Mouse (Mus musculus): ENCODE measurements around the gene Thbs3. TPM values are rescaled to one million over a fixed set of nuclear protein-coding genes. Genes with fewer than 3 reads are reported as not detected.

The Thbs3 gene
- total and polyA plus RNA-seq, 3 experiments: 0.49 to 3.4 (median 2.4) TPM

DNA sequence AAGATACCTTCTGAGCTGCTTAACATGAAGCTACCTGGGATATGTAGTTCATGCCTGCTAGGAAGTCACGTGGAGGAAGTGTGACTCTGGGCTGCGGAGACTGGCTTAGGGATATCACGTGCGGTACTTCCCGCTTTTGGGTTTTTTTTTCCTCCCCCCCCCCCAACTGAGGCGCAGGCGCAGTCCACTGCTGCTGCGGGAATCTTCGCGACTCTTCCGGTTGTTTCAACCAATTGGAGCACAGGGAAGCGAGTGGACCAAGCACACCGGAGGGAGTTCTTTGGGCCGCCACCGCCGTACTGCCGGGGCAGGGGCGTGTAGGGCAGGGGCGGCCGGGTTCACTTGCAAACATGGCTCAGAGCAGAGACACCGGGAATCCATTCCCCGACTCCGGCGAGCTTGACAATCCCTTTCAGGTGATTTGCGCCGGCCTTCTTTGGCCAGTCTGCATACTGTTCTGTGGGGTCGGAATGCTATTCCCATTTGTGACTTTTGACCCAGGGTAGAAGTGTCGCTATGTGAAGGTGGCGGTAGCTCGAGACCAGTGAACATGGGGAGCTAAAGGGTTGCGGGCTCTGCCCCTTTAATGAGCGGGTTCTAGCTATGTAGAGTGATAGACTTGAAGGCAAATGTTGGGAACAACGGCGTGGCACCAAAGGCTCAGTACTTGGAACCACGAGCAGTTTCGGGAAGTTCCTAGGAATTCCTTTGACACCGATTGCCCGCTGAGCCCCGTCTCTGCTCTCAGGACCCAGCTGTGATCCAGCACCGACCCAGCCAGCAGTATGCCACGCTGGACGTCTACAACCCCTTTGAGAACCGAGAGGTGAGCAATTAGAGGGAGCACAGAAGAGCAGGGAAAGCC, 37.5 kb upstream of the Thbs3 start, which contains the start of gene Scamp3:
Gene Scamp3 (plus strand): TSS at position 232 of the 865 bp plus-strand sequence.
- Histone ChIP-seq H3K27me3 (ENCODE audit: insufficient read depth, low read length) (no peaks in the 10 kb centered on the region), H3K4me3 (ENCODE audit: low read depth, low read length) (peak within 1 kb of the TSS; percentile 78), H3K4me1 (ENCODE audit: insufficient read depth, low read depth, low read length) (peaks cover 52% of the 10 kb centered on the region), H3K9me3 (replicated peaks) (no peaks in the 10 kb centered on the region), H3K36me3 (replicated peaks) (peaks cover 84% of the 10 kb centered on the region)
- DNase-seq (ENCODE audit: low spot score) (peak; percentile 90), ATAC-seq (ENCODE audit: extremely low read depth, insufficient number of reproducible peaks, low FRiP score, poor library complexity, severe bottlenecking) (peak; percentile 82)
- TF ChIP-seq TAL1 (conservative IDR thresholded peaks at IDR 0.05; ENCODE audit: low read depth, low read length) (no peak), POLR2AphosphoS5 (IDR thresholded peaks at IDR 0.05; ENCODE audit: insufficient replicate concordance, low read depth, low read length) (peak; percentile 31; the same call in 1 of the 2 replicates)

- peaks cover 57% of the 10 kb centered on the region for H3K4me1 ChIP-seq (ENCODE audit: insufficient read depth, low read depth, low read length)
- H3K4me3 ChIP-seq (ENCODE audit: low read depth, low read length): peak overlapping the region; percentile 78
- no peaks in the 10 kb centered on the region for H3K27me3 ChIP-seq (ENCODE audit: insufficient read depth, low read length)
- no peaks in the 10 kb centered on the region for H3K9me3 ChIP-seq (replicated peaks)
- no peak for TF ChIP-seq CTCF (IDR thresholded peaks at IDR 0.05; ENCODE audit: low read depth, low read length)
- TF ChIP-seq GATA1 (IDR thresholded peaks at IDR 0.05; ENCODE audit: borderline replicate concordance, low read length): no peak
- no peak for TF ChIP-seq GATA2 (IDR thresholded peaks at IDR 0.05; ENCODE audit: borderline replicate concordance, low read depth, low read length)
- no peak for TF ChIP-seq TAL1 (conservative IDR thresholded peaks at IDR 0.05; ENCODE audit: low read depth, low read length)
- no peak; the same call in 1 of the 2 replicates for TF ChIP-seq POLR2AphosphoS5 (IDR thresholded peaks at IDR 0.05; ENCODE audit: insufficient replicate concordance, low read depth, low read length)
- DNase-seq (ENCODE audit: low spot score) (no peak), ATAC-seq (ENCODE audit: extremely low read depth, insufficient number of reproducible peaks, low FRiP score, poor library complexity, severe bottlenecking) (no peak)
- H3K36me3 ChIP-seq (replicated peaks): peaks cover 84% of the 10 kb centered on the region
These were observed 36.9 kb upstream of the Thbs3 start for GRCm38 (mm10) chr3:89178107-89178385.

GRCm38 (mm10) chr3:89179056-89179455, 35.9 kb upstream of the Thbs3 start:
- Histone ChIP-seq H3K36me3 (replicated peaks) (peaks cover 84% of the 10 kb centered on the region), H3K4me1 (ENCODE audit: insufficient read depth, low read depth, low read length) (peaks cover 60% of the 10 kb centered on the region), H3K27me3 (ENCODE audit: insufficient read depth, low read length) (no peaks in the 10 kb centered on the region), H3K9me3 (replicated peaks) (no peaks in the 10 kb centered on the region), H3K4me3 (ENCODE audit: low read depth, low read length) (peak overlapping the region; percentile 78)
- no peak for DNase-seq (ENCODE audit: low spot score)
- no peak for ATAC-seq (ENCODE audit: extremely low read depth, insufficient number of reproducible peaks, low FRiP score, poor library complexity, severe bottlenecking)
- TF ChIP-seq GATA2 (IDR thresholded peaks at IDR 0.05; ENCODE audit: borderline replicate concordance, low read depth, low read length) (no peak), GATA1 (IDR thresholded peaks at IDR 0.05; ENCODE audit: borderline replicate concordance, low read length) (no peak), CTCF (IDR thresholded peaks at IDR 0.05; ENCODE audit: low read depth, low read length) (no peak), POLR2AphosphoS5 (IDR thresholded peaks at IDR 0.05; ENCODE audit: insufficient replicate concordance, low read depth, low read length) (no peak), TAL1 (conservative IDR thresholded peaks at IDR 0.05; ENCODE audit: low read depth, low read length) (no peak)

- peaks cover 77% of the 10 kb centered on the region for H3K36me3 ChIP-seq (replicated peaks)
- ATAC-seq (ENCODE audit: extremely low read depth, insufficient number of reproducible peaks, low FRiP score, poor library complexity, severe bottlenecking) (no peak), DNase-seq (ENCODE audit: low spot score) (no peak)
- no peaks in the 10 kb centered on the region for H3K9me3 ChIP-seq (replicated peaks)
- no peak for TF ChIP-seq CTCF (IDR thresholded peaks at IDR 0.05; ENCODE audit: low read depth, low read length)
- peaks cover 60% of the 10 kb centered on the region for H3K4me1 ChIP-seq (ENCODE audit: insufficient read depth, low read depth, low read length)
- peak overlapping the region; percentile 7; the same call in 1 of the 2 replicates for H3K4me3 ChIP-seq (ENCODE audit: low read depth, low read length)
- H3K27me3 ChIP-seq (ENCODE audit: insufficient read depth, low read length): no peaks in the 10 kb centered on the region
These were observed 33.1 kb upstream of the Thbs3 start for GRCm38 (mm10) chr3:89181749-89182500.

- Histone ChIP-seq H3K4me1 (ENCODE audit: insufficient read depth, low read depth, low read length) (peaks cover 63% of the 10 kb centered on the region), H3K9me3 (replicated peaks) (no peaks in the 10 kb centered on the region), H3K36me3 (replicated peaks) (peaks cover 84% of the 10 kb centered on the region), H3K27me3 (ENCODE audit: insufficient read depth, low read length) (no peaks in the 10 kb centered on the region), H3K4me3 (ENCODE audit: low read depth, low read length) (peak overlapping the region; percentile 47; the same call in 1 of the 2 replicates)
- no peak for TF ChIP-seq TAL1 (conservative IDR thresholded peaks at IDR 0.05; ENCODE audit: low read depth, low read length)
- no peak for TF ChIP-seq GATA1 (IDR thresholded peaks at IDR 0.05; ENCODE audit: borderline replicate concordance, low read length)
- TF ChIP-seq POLR2AphosphoS5 (IDR thresholded peaks at IDR 0.05; ENCODE audit: insufficient replicate concordance, low read depth, low read length): no peak
- TF ChIP-seq GATA2 (IDR thresholded peaks at IDR 0.05; ENCODE audit: borderline replicate concordance, low read depth, low read length): no peak
- TF ChIP-seq CTCF (IDR thresholded peaks at IDR 0.05; ENCODE audit: low read depth, low read length): no peak
- ATAC-seq (ENCODE audit: extremely low read depth, insufficient number of reproducible peaks, low FRiP score, poor library complexity, severe bottlenecking) (0 out of 2 replicates have a peak, but pooled peaks have one; percentile 11), DNase-seq (ENCODE audit: low spot score) (no peak)
These were observed 32.4 kb upstream of the Thbs3 start for GRCm38 (mm10) chr3:89182531-89183057.
